Mouse (Mus musculus) thymus, postnatal 10 days (tissue): ENCODE measurements around the gene Ecsit.

Source experiments
- DNase-seq, 2 experiments: peaks; one replicate each; pipeline ENCODE4 v3.0.0; 2021; ENCODE audit warnings: low spot score in 2 of 2

Gene Ecsit

GRCm38 (mm10) chr9:22085022-22085834 is at the start of gene Ecsit:
Ecsit (minus strand) TSS chr9:22085438.
- peak; percentile 85 to 90 for DNase-seq

- DNase-seq, result peak; percentile 17 to 29
Measured at GRCm38 (mm10) chr9:22134246-22134890, 49.1 kb upstream of the Ecsit start.

GRCm38 (mm10) chr9:22132220-22132619 is 47.0 kb upstream of the Ecsit start:
- DNase-seq, result no peak

GRCm38 (mm10) chr9:22131226-22131981 is 46.2 kb upstream of the Ecsit start:
- DNase-seq, result peak; percentile 78 to 80

GRCm38 (mm10) chr9:22125246-22126027 is 40.2 kb upstream of the Ecsit start:
- no peak for DNase-seq

- no peak for DNase-seq
Measured at GRCm38 (mm10) chr9:22124169-22124568, 38.9 kb upstream of the Ecsit start.

GRCm38 (mm10) chr9:22123069-22123609 is 37.9 kb upstream of the Ecsit start:
- no peak for DNase-seq

- no peak for DNase-seq
Measured at GRCm38 (mm10) chr9:22122005-22122404, 36.8 kb upstream of the Ecsit start.

GRCm38 (mm10) chr9:22121545-22121944 is 36.3 kb upstream of the Ecsit start:
- DNase-seq, result no peak

- DNase-seq, result no peak
Measured at GRCm38 (mm10) chr9:22119543-22119942, 34.3 kb upstream of the Ecsit start.

GRCm38 (mm10) chr9:22117754-22118456 is 32.7 kb upstream of the Ecsit start:
- DNase-seq, result peak; percentile 52 to 74

- peak; percentile 93 to 94 for DNase-seq
Measured at GRCm38 (mm10) chr9:22116740-22117426, 31.6 kb upstream of the Ecsit start, which contains the start of gene Elof1. Elof1 (minus strand) TSS chr9:22117172.

- DNase-seq, result peak in 1 of 2 experiments; percentile 19
Measured at GRCm38 (mm10) chr9:22116086-22116485, 30.8 kb upstream of the Ecsit start.

GRCm38 (mm10) chr9:22115635-22116034 is 30.4 kb upstream of the Ecsit start:
- no peak for DNase-seq

- no peak for DNase-seq
Measured at GRCm38 (mm10) chr9:22108194-22108593, 23.0 kb upstream of the Ecsit start.

GRCm38 (mm10) chr9:22099922-22100321 is 14.7 kb upstream of the Ecsit start:
- DNase-seq, result no peak

- no peak for DNase-seq
Measured at GRCm38 (mm10) chr9:22098993-22099696, 13.9 kb upstream of the Ecsit start, which contains the start of gene Cnn1. Cnn1 (plus strand) TSS chr9:22099216.

GRCm38 (mm10) chr9:22095854-22096307 is 10.6 kb upstream of the Ecsit start:
- DNase-seq, result peak; percentile 65 to 80

GRCm38 (mm10) chr9:22092746-22093145 is 7.5 kb upstream of the Ecsit start:
- DNase-seq, result no peak
